Mouse (Mus musculus) midbrain, embryonic 12.5 days (tissue): ENCODE results near the gene Aqr. TPM values are rescaled to one million over a fixed set of nuclear protein-coding genes. Genes with fewer than 3 reads are reported as not detected.
"Not testable (repeated sequence)": the region's sequence is repeated elsewhere in the genome, so short reads cannot be mapped to it uniquely, and the experiment has no call there.

ENCODE experiments used
- ATAC-seq: fragments of 200-750 bp; cut with Nextera tagmentation; 2 replicates; pipeline ENCODE4 v1.8.0; 2017; ENCODE audit warnings: low read depth, moderate TSS enrichment, moderate library complexity; ENCODE audit not compliant: low FRiP score
- H3K27ac ChIP-seq: fragments of 300-500 bp; sonication (generic); replicated peaks from 2 replicates; pipeline ENCODE4 v1.5.1; 2016; ENCODE audit warnings: mild to moderate bottlenecking
- H3K27me3 ChIP-seq: fragments of 300-500 bp; sonication (generic); 2 replicates; pipeline ENCODE4 v1.6.1; 2016; ENCODE audit warnings: mild to moderate bottlenecking
- H3K36me3 ChIP-seq: fragments of 300-500 bp; sonication (generic); 2 replicates; pipeline ENCODE4 v1.6.1; 2016
- H3K4me1 ChIP-seq: fragments of 300-500 bp; sonication (generic); 2 replicates; pipeline ENCODE4 v1.6.1; 2016
- H3K4me2 ChIP-seq: fragments of 300-500 bp; sonication (generic); replicated peaks from 2 replicates; pipeline ENCODE4 v1.6.1; 2016; ENCODE audit warnings: mild to moderate bottlenecking, moderate library complexity
- H3K4me3 ChIP-seq: fragments of 300-500 bp; sonication (generic); 2 replicates; pipeline ENCODE4 v1.5.1; 2016; ENCODE audit warnings: mild to moderate bottlenecking
- H3K9ac ChIP-seq: fragments of 300-500 bp; sonication (generic); replicated peaks from 2 replicates; pipeline ENCODE4 v1.6.1; 2016; ENCODE audit warnings: mild to moderate bottlenecking, moderate library complexity
- H3K9me3 ChIP-seq: fragments of 300-500 bp; sonication (generic); 2 replicates; pipeline ENCODE4 v1.6.1; 2016; ENCODE audit warnings: mild to moderate bottlenecking
- WGBS: fragments of 180-500 bp; shearing (Covaris S2); methylation state at CpG from one replicate; pipeline ENCODE4 v1.1.7; 2016; 5-methylcytosine and 5-hydroxymethylcytosine counted together
- polyA plus RNA-seq: library from polyadenylated mRNA; unstranded; fragments of >200 nt; fragmentation: Nextera tagmentation; extraction: Ambion mirVana; gene quantifications from 2 replicates; pipeline ENCODE4 v1.2.1, GENCODE M21; 2016

Gene Aqr
- polyA plus RNA-seq: 55.8 and 61.9 TPM in 2 replicates

- H3K4me1 ChIP-seq, H3K36me3 ChIP-seq, H3K27me3 ChIP-seq, H3K9ac ChIP-seq, ATAC-seq, H3K27ac ChIP-seq, H3K4me2 ChIP-seq, H3K9me3 ChIP-seq, H3K4me3 ChIP-seq: not testable (repeated sequence)
- WGBS: 95% methylated on average over 1 of the region's 6 CpGs
Observed at GRCm38 (mm10) chr2:114186924-114187323, at the start of gene Aqr. Gene Aqr, minus strand, starts transcription at chr2:114187024.

GRCm38 (mm10) chr2:114236566-114236965, 49.7 kb upstream of the Aqr start:
- no peak overlapping the region for H3K4me3 ChIP-seq
- no peaks in the 10 kb centered on the region for H3K4me1 ChIP-seq
- ATAC-seq: no peak
- 78% methylated on average over 1 of the region's 1 CpGs for WGBS
- H3K27me3 ChIP-seq: no peaks in the 10 kb centered on the region
- no peak overlapping the region for H3K9ac ChIP-seq
- no peak overlapping the region for H3K27ac ChIP-seq
- H3K36me3 ChIP-seq: no peaks in the 10 kb centered on the region
- H3K4me2 ChIP-seq: no peak overlapping the region
- H3K9me3 ChIP-seq: no peaks in the 10 kb centered on the region

- Histone ChIP-seq H3K27ac (no peak overlapping the region), H3K9ac (no peak overlapping the region), H3K9me3 (no peaks in the 10 kb centered on the region), H3K4me1 (no peaks in the 10 kb centered on the region), H3K4me3 (no peak overlapping the region), H3K4me2 (no peak overlapping the region), H3K36me3 (no peaks in the 10 kb centered on the region), H3K27me3 (no peaks in the 10 kb centered on the region)
- no peak for ATAC-seq
- WGBS: 91% methylated on average over 3 of the region's 3 CpGs
Observed at GRCm38 (mm10) chr2:114235584-114235983, 48.8 kb upstream of the Aqr start.

GRCm38 (mm10) chr2:114231248-114231647, 44.4 kb upstream of the Aqr start:
- H3K27me3 ChIP-seq: no peaks in the 10 kb centered on the region
- no peak overlapping the region for H3K4me2 ChIP-seq
- H3K36me3 ChIP-seq: no peaks in the 10 kb centered on the region
- no peak overlapping the region for H3K9ac ChIP-seq
- ATAC-seq: no peak
- H3K9me3 ChIP-seq: no peaks in the 10 kb centered on the region
- no peaks in the 10 kb centered on the region for H3K4me1 ChIP-seq
- 88% methylated on average over 2 of the region's 2 CpGs for WGBS
- H3K27ac ChIP-seq: no peak overlapping the region
- H3K4me3 ChIP-seq: no peak overlapping the region

- ATAC-seq: no peak
- Histone ChIP-seq H3K27me3 (no peaks in the 10 kb centered on the region), H3K36me3 (no peaks in the 10 kb centered on the region), H3K9ac (no peak overlapping the region), H3K27ac (no peak overlapping the region), H3K9me3 (no peaks in the 10 kb centered on the region), H3K4me3 (no peak overlapping the region), H3K4me2 (no peak overlapping the region), H3K4me1 (no peaks in the 10 kb centered on the region)
- WGBS: 86% methylated on average over 2 of the region's 2 CpGs
Observed at GRCm38 (mm10) chr2:114228672-114229071, 41.8 kb upstream of the Aqr start.

GRCm38 (mm10) chr2:114205036-114205435, 18.2 kb upstream of the Aqr start:
- Histone ChIP-seq H3K27me3 (no peaks in the 10 kb centered on the region), H3K4me1 (peaks cover 5% of the 10 kb centered on the region), H3K9me3 (no peaks in the 10 kb centered on the region), H3K4me3 (no peak overlapping the region), H3K27ac (no peak overlapping the region), H3K4me2 (no peak overlapping the region), H3K9ac (no peak overlapping the region), H3K36me3 (no peaks in the 10 kb centered on the region)
- ATAC-seq: no peak
- 74% methylated on average over 6 of the region's 6 CpGs for WGBS

GRCm38 (mm10) chr2:114201574-114201973, 14.8 kb upstream of the Aqr start:
- H3K9ac ChIP-seq: peak overlapping the region; percentile 87
- H3K4me3 ChIP-seq: peak overlapping the region; percentile 87
- peaks cover 10% of the 10 kb centered on the region for H3K4me1 ChIP-seq
- no peaks in the 10 kb centered on the region for H3K27me3 ChIP-seq
- H3K9me3 ChIP-seq: no peaks in the 10 kb centered on the region
- peak overlapping the region; percentile 73 for H3K4me2 ChIP-seq
- WGBS: 38% methylated on average over 4 of the region's 4 CpGs
- ATAC-seq: no peak
- H3K36me3 ChIP-seq: peaks cover 8% of the 10 kb centered on the region; the same call in 1 of the 2 replicates
- peak overlapping the region; percentile 63; the same call in 1 of the 2 replicates for H3K27ac ChIP-seq

GRCm38 (mm10) chr2:114200932-114201559, 14.2 kb upstream of the Aqr start, which contains the start of gene Zfp770:
Gene Zfp770, minus strand, starts transcription at chr2:114201469.
- Histone ChIP-seq H3K27ac (peak within 1 kb of the TSS; percentile 63), H3K4me2 (peak within 1 kb of the TSS; percentile 73), H3K27me3 (no peaks in the 10 kb centered on the region), H3K4me1 (peaks cover 10% of the 10 kb centered on the region), H3K9ac (peak within 1 kb of the TSS; percentile 87), H3K9me3 (no peaks in the 10 kb centered on the region), H3K36me3 (peaks cover 13% of the 10 kb centered on the region), H3K4me3 (peak within 1 kb of the TSS; percentile 87)
- under 1% methylated on average over 36 of the region's 36 CpGs for WGBS
- ATAC-seq: peak; percentile 92

- no peak overlapping the region for H3K4me3 ChIP-seq
- ATAC-seq: no peak
- H3K4me2 ChIP-seq: no peak overlapping the region
- 84% methylated on average over 5 of the region's 5 CpGs for WGBS
- H3K9me3 ChIP-seq: no peaks in the 10 kb centered on the region
- no peak overlapping the region for H3K27ac ChIP-seq
- no peak overlapping the region for H3K9ac ChIP-seq
- H3K36me3 ChIP-seq: peaks cover 22% of the 10 kb centered on the region
- H3K27me3 ChIP-seq: no peaks in the 10 kb centered on the region
- peaks cover 10% of the 10 kb centered on the region for H3K4me1 ChIP-seq
Observed at GRCm38 (mm10) chr2:114196421-114196820, 9.6 kb upstream of the Aqr start.

GRCm38 (mm10) chr2:114177802-114178733, 8.8 kb downstream of the Aqr start:
- no peaks in the 10 kb centered on the region for H3K27me3 ChIP-seq
- WGBS: 32% methylated on average over 4 of the region's 4 CpGs
- no peak for ATAC-seq
- H3K36me3 ChIP-seq: no peaks in the 10 kb centered on the region
- no peak overlapping the region for H3K9ac ChIP-seq
- no peak overlapping the region for H3K4me2 ChIP-seq
- H3K27ac ChIP-seq: no peak overlapping the region
- no peak overlapping the region for H3K4me3 ChIP-seq
- H3K4me1 ChIP-seq: peaks cover 11% of the 10 kb centered on the region
- no peaks in the 10 kb centered on the region for H3K9me3 ChIP-seq

GRCm38 (mm10) chr2:114174651-114175484, 12.0 kb downstream of the Aqr start:
- H3K27ac ChIP-seq: no peak overlapping the region

More at GRCm38 (mm10) chr2:114174651-114175484, 12.0 kb downstream of the Aqr start:
- no peaks in the 10 kb centered on the region for H3K27me3 ChIP-seq
- 0 out of 2 replicates have a peak, but pooled peaks cover 17% of the 10 kb centered on the region for H3K36me3 ChIP-seq
- H3K4me1 ChIP-seq: peaks cover 11% of the 10 kb centered on the region
- no peaks in the 10 kb centered on the region for H3K9me3 ChIP-seq
- H3K4me3 ChIP-seq: peak overlapping the region; percentile 93
- H3K4me2 ChIP-seq: peak overlapping the region; percentile 70
- H3K9ac ChIP-seq: peak overlapping the region; percentile 87
- under 1% methylated on average over 44 of the region's 44 CpGs for WGBS
- peak; percentile 93 for ATAC-seq
